Mouse (Mus musculus) forebrain, embryonic 13.5 days (tissue): ENCODE data around the gene Zscan2. TPM values are rescaled to one million over a fixed set of nuclear protein-coding genes. Genes with fewer than 3 reads are reported as not detected.
"Not testable (repeated sequence)": the region's sequence is repeated elsewhere in the genome, so short reads cannot be mapped to it uniquely, and the experiment has no call there.

Experiments
- ATAC-seq: fragments of 200-750 bp; cut with Nextera tagmentation; 2 replicates; pipeline ENCODE4 v1.8.0; 2017
- H3K27ac ChIP-seq: fragments of 300-500 bp; sonication (generic); 2 replicates; pipeline ENCODE4 v1.5.1; 2015; ENCODE audit warnings: inconsistent platforms, mild to moderate bottlenecking, moderate library complexity
- H3K27me3 ChIP-seq: fragments of 300-500 bp; sonication (generic); 2 replicates; pipeline ENCODE4 v1.6.1; 2015; ENCODE audit warnings: mild to moderate bottlenecking, inconsistent platforms
- H3K36me3 ChIP-seq: fragments of 300-500 bp; sonication (generic); 2 replicates; pipeline ENCODE4 v1.6.1; 2015; ENCODE audit warnings: mild to moderate bottlenecking, inconsistent platforms; ENCODE audit not compliant: poor library complexity, severe bottlenecking
- H3K4me1 ChIP-seq: fragments of 300-500 bp; sonication (generic); 2 replicates; pipeline ENCODE4 v1.6.1; 2015; ENCODE audit warnings: inconsistent platforms
- H3K4me2 ChIP-seq: fragments of 300-500 bp; sonication (generic); 2 replicates; pipeline ENCODE4 v1.6.1; 2015; ENCODE audit warnings: inconsistent platforms, mild to moderate bottlenecking, moderate library complexity
- H3K4me3 ChIP-seq: fragments of 300-500 bp; sonication (generic); 2 replicates; pipeline ENCODE4 v1.5.1; 2015; ENCODE audit warnings: mild to moderate bottlenecking, inconsistent platforms
- H3K9ac ChIP-seq: fragments of 300-500 bp; sonication (generic); 2 replicates; pipeline ENCODE4 v1.6.1; 2015; ENCODE audit warnings: mild to moderate bottlenecking, inconsistent platforms
- H3K9me3 ChIP-seq: fragments of 300-500 bp; sonication (generic); replicated peaks from 2 replicates; pipeline ENCODE4 v1.6.1; 2016; ENCODE audit warnings: inconsistent platforms
- WGBS: fragments of 180-500 bp; shearing (Covaris S2); methylation state at CpG from one replicate; pipeline ENCODE4 v1.1.7; 2015; 5-methylcytosine and 5-hydroxymethylcytosine counted together
- polyA plus RNA-seq: library from polyadenylated mRNA; unstranded; fragments of >200 nt; fragmentation: Nextera tagmentation; extraction: Ambion mirVana; gene quantifications from 2 replicates; pipeline ENCODE4 v1.2.1, GENCODE M21; 2015

Gene Zscan2
- polyA plus RNA-seq, result 5.1 and 5.2 TPM in 2 replicates

- H3K4me2 ChIP-seq, result peak within 1 kb of the TSS; percentile 82
- peaks cover 49% of the 10 kb centered on the region for H3K4me1 ChIP-seq
- peak within 1 kb of the TSS; percentile 83 for H3K9ac ChIP-seq
- no peaks in the 10 kb centered on the region for H3K27me3 ChIP-seq
- peak within 1 kb of the TSS; percentile 85 for H3K4me3 ChIP-seq
- ATAC-seq, result peak; percentile 98
- under 1% methylated on average over 40 of the region's 40 CpGs for WGBS
- H3K36me3 ChIP-seq, result peaks cover 26% of the 10 kb centered on the region
- no peaks in the 10 kb centered on the region for H3K9me3 ChIP-seq
- H3K27ac ChIP-seq, result peak within 1 kb of the TSS; percentile 91
Measured at GRCm38 (mm10) chr7:80860729-80861274, at the start of gene Zscan2. Zscan2 (plus strand) TSS chr7:80860920.

GRCm38 (mm10) chr7:80813397-80813796 lies 47.3 kb upstream of the Zscan2 start:
- Histone ChIP-seq H3K4me2 (no peak overlapping the region), H3K9me3 (no peaks in the 10 kb centered on the region), H3K4me1 (no peaks in the 10 kb centered on the region), H3K27me3 (no peaks in the 10 kb centered on the region), H3K27ac (no peak overlapping the region), H3K4me3 (no peak overlapping the region), H3K36me3 (no peaks in the 10 kb centered on the region), H3K9ac (no peak overlapping the region)
- ATAC-seq, result no peak
- 96% methylated on average over 4 of the region's 4 CpGs for WGBS

GRCm38 (mm10) chr7:80816641-80817040 lies 44.1 kb upstream of the Zscan2 start:
- Histone ChIP-seq H3K9ac (no peak overlapping the region), H3K4me1 (no peaks in the 10 kb centered on the region), H3K4me2 (no peak overlapping the region), H3K27me3 (no peaks in the 10 kb centered on the region), H3K9me3 (no peaks in the 10 kb centered on the region), H3K4me3 (no peak overlapping the region), H3K27ac (no peak overlapping the region), H3K36me3 (no peaks in the 10 kb centered on the region)
- no peak for ATAC-seq
- WGBS, result 74% methylated on average over 5 of the region's 5 CpGs

- H3K9ac ChIP-seq, result no peak overlapping the region
- no peaks in the 10 kb centered on the region for H3K27me3 ChIP-seq
- no peaks in the 10 kb centered on the region for H3K4me1 ChIP-seq
- WGBS, result 85% methylated on average over 4 of the region's 4 CpGs
- H3K9me3 ChIP-seq, result no peaks in the 10 kb centered on the region
- ATAC-seq, result no peak
- no peak overlapping the region for H3K27ac ChIP-seq
- H3K36me3 ChIP-seq, result no peaks in the 10 kb centered on the region
- H3K4me3 ChIP-seq, result no peak overlapping the region
- no peak overlapping the region for H3K4me2 ChIP-seq
Measured at GRCm38 (mm10) chr7:80820838-80821237, 39.9 kb upstream of the Zscan2 start.

GRCm38 (mm10) chr7:80823267-80823666 lies 37.5 kb upstream of the Zscan2 start:
- Histone ChIP-seq H3K27ac (no peak overlapping the region), H3K4me3 (no peak overlapping the region), H3K4me1 (no peaks in the 10 kb centered on the region), H3K36me3 (no peaks in the 10 kb centered on the region), H3K27me3 (no peaks in the 10 kb centered on the region), H3K4me2 (no peak overlapping the region), H3K9ac (no peak overlapping the region), H3K9me3 (no peaks in the 10 kb centered on the region)
- ATAC-seq, result no peak
- 83% methylated on average over 4 of the region's 4 CpGs for WGBS

- H3K27ac ChIP-seq, result no peak overlapping the region
- WGBS, result 84% methylated on average over 11 of the region's 11 CpGs
Measured at GRCm38 (mm10) chr7:80823875-80824682, 36.6 kb upstream of the Zscan2 start.

GRCm38 (mm10) chr7:80825843-80826403 lies 34.8 kb upstream of the Zscan2 start, which contains the start of gene Iqgap1:
Iqgap1 (minus strand) TSS chr7:80825974.
- Histone ChIP-seq H3K9me3 (no peaks in the 10 kb centered on the region), H3K9ac (no peak within 1 kb of the TSS), H3K27me3 (no peaks in the 10 kb centered on the region), H3K4me3 (no peak within 1 kb of the TSS), H3K4me2 (no peak within 1 kb of the TSS), H3K4me1 (no peaks in the 10 kb centered on the region), H3K27ac (no peak within 1 kb of the TSS), H3K36me3 (no peaks in the 10 kb centered on the region)
- WGBS, result 78% methylated on average over 11 of the region's 11 CpGs
- ATAC-seq, result no peak

More at GRCm38 (mm10) chr7:80823875-80824682, 36.6 kb upstream of the Zscan2 start:
- Histone ChIP-seq H3K36me3 (no peaks in the 10 kb centered on the region), H3K4me2 (no peak overlapping the region), H3K4me1 (no peaks in the 10 kb centered on the region), H3K4me3 (no peak overlapping the region), H3K27me3 (no peaks in the 10 kb centered on the region), H3K9ac (no peak overlapping the region), H3K9me3 (no peaks in the 10 kb centered on the region)
- ATAC-seq, result no peak

GRCm38 (mm10) chr7:80828146-80828860 lies 32.4 kb upstream of the Zscan2 start:
- Histone ChIP-seq H3K9ac (no peak overlapping the region), H3K4me3 (no peak overlapping the region), H3K4me1 (0 out of 2 replicates have a peak, but pooled peaks cover 5% of the 10 kb centered on the region), H3K36me3 (no peaks in the 10 kb centered on the region), H3K27ac (no peak overlapping the region), H3K27me3 (no peaks in the 10 kb centered on the region), H3K9me3 (no peaks in the 10 kb centered on the region), H3K4me2 (no peak overlapping the region)
- no peak for ATAC-seq
- WGBS, result 69% methylated on average over 18 of the region's 18 CpGs

- Histone ChIP-seq H3K27ac (no peak overlapping the region), H3K9me3 (no peaks in the 10 kb centered on the region), H3K27me3 (no peaks in the 10 kb centered on the region), H3K4me3 (no peak overlapping the region), H3K4me2 (no peak overlapping the region), H3K36me3 (no peaks in the 10 kb centered on the region), H3K4me1 (0 out of 2 replicates have a peak, but pooled peaks cover 5% of the 10 kb centered on the region), H3K9ac (no peak overlapping the region)
- 86% methylated on average over 15 of the region's 15 CpGs for WGBS
- ATAC-seq, result no peak
Measured at GRCm38 (mm10) chr7:80830193-80830803, 30.4 kb upstream of the Zscan2 start.

GRCm38 (mm10) chr7:80832191-80832590 lies 28.5 kb upstream of the Zscan2 start:
- no peak overlapping the region for H3K4me2 ChIP-seq
- no peaks in the 10 kb centered on the region for H3K27me3 ChIP-seq
- ATAC-seq, result no peak
- H3K36me3 ChIP-seq, result no peaks in the 10 kb centered on the region
- H3K4me1 ChIP-seq, result 0 out of 2 replicates have a peak, but pooled peaks cover 5% of the 10 kb centered on the region
- H3K4me3 ChIP-seq, result no peak overlapping the region
- 29% methylated on average over 4 of the region's 4 CpGs for WGBS
- no peak overlapping the region for H3K27ac ChIP-seq
- H3K9me3 ChIP-seq, result no peaks in the 10 kb centered on the region
- H3K9ac ChIP-seq, result no peak overlapping the region

GRCm38 (mm10) chr7:80832996-80833650 lies 27.6 kb upstream of the Zscan2 start:
- H3K4me3 ChIP-seq, H3K36me3 ChIP-seq, H3K27ac ChIP-seq, H3K9me3 ChIP-seq, H3K27me3 ChIP-seq, H3K4me1 ChIP-seq, H3K9ac ChIP-seq: not testable (repeated sequence)
- 16% methylated on average over 14 of the region's 14 CpGs for WGBS
- ATAC-seq, result peak; percentile 91
- peak overlapping the region; percentile 36 for H3K4me2 ChIP-seq
